Mouse (Mus musculus): ENCODE measurements at regions not wholly inside any gene's neighbourhood (a gene's known extent, or its start where the extent isn't known, plus 50 kb on each side); places are given as distances from the start of the nearest gene placed in this dataset.

GRCm38 (mm10) chr13:71532796-71533351 lies 430.6 kb downstream of the Irx1 start:
- Histone ChIP-seq H3K9me3 (replicated peaks; ENCODE audit: control insufficient read depth, low read length) (no peaks in the 10 kb centered on the region), H3K4me2 (ENCODE audit: low read depth, low read length) (no peak overlapping the region), H3K9ac (ENCODE audit: low read depth, low read length) (no peak overlapping the region), H3K4me3 (ENCODE audit: low read depth, low read length) (no peak overlapping the region), H3K27me3 (ENCODE audit: control insufficient read depth, insufficient read depth, low read depth, low read length) (no peaks in the 10 kb centered on the region), H3K36me3 (ENCODE audit: control insufficient read depth, insufficient read depth) (no peaks in the 10 kb centered on the region), H3K27ac (ENCODE audit: low read length) (no peak overlapping the region), H3K4me1 (ENCODE audit: control insufficient read depth, low read depth, low read length) (no peaks in the 10 kb centered on the region)
- WGBS (ENCODE audit: insufficient replicate concordance), result 47% methylated on average over 7 of the region's 7 CpGs
- ATAC-seq (ENCODE audit: low read depth), result no peak

DNA sequence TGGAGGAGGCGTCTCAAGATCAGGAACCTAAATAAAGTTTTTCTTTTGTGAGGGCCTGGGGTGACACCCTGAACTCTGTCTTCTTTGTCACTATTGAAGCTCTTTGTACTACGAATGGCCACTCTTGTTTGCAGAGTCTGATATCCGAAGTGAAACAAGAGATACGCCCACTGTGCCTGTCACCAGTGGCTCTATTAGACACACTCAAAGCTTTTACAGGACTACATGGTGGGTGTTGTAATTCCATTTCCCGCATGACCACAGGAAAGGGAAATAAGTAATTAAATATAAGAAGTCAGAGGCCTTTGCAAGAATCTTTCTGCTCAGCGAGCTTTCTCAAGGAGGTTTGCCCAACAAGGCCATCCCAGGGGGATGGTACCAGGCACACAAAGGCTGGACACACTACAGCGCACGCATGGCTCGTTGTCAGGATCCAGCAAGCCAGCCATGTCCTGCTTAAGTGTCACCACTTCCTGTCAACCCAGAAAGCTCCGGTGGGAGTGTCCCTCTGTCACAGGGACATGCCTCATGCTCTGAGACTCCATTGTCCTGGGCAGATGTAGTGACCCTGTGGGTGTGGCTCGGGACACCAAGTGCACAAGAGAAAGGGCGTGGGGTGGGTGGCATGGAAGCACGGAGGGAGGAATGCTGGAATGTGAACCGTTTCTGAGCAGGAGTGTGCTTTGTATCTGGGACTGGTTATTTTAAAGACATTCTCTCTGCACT lies 434.0 kb downstream of the Irx1 start:
- H3K36me3 ChIP-seq (ENCODE audit: control insufficient read depth, insufficient read depth), result no peaks in the 10 kb centered on the region
- no peak overlapping the region for H3K4me3 ChIP-seq (ENCODE audit: low read depth, low read length)
- no peak overlapping the region for H3K27ac ChIP-seq (ENCODE audit: low read length)
- H3K9ac ChIP-seq (ENCODE audit: low read depth, low read length), result no peak overlapping the region
- no peak overlapping the region for H3K4me2 ChIP-seq (ENCODE audit: low read depth, low read length)
- no peaks in the 10 kb centered on the region for H3K27me3 ChIP-seq (ENCODE audit: control insufficient read depth, insufficient read depth, low read depth, low read length)
- no peaks in the 10 kb centered on the region for H3K9me3 ChIP-seq (replicated peaks; ENCODE audit: control insufficient read depth, low read length)
- no peak for ATAC-seq (ENCODE audit: low read depth)
- H3K4me1 ChIP-seq (ENCODE audit: control insufficient read depth, low read depth, low read length), result no peaks in the 10 kb centered on the region
- WGBS (ENCODE audit: insufficient replicate concordance), result 44% methylated on average over 14 of the region's 14 CpGs

- WGBS (ENCODE audit: insufficient replicate concordance), result 44% methylated on average over 1 of the region's 1 CpGs
Observed at GRCm38 (mm10) chr13:71517776-71518175, 445.7 kb downstream of the Irx1 start.

GRCm38 (mm10) chr13:71513204-71513603 lies 450.3 kb downstream of the Irx1 start:
- Histone ChIP-seq H3K4me2 (ENCODE audit: low read depth, low read length) (no peak overlapping the region), H3K27ac (ENCODE audit: low read length) (no peak overlapping the region), H3K36me3 (ENCODE audit: control insufficient read depth, insufficient read depth) (no peaks in the 10 kb centered on the region), H3K27me3 (ENCODE audit: control insufficient read depth, insufficient read depth, low read depth, low read length) (no peaks in the 10 kb centered on the region), H3K9me3 (replicated peaks; ENCODE audit: control insufficient read depth, low read length) (no peaks in the 10 kb centered on the region), H3K9ac (ENCODE audit: low read depth, low read length) (no peak overlapping the region), H3K4me1 (ENCODE audit: control insufficient read depth, low read depth, low read length) (no peaks in the 10 kb centered on the region), H3K4me3 (ENCODE audit: low read depth, low read length) (no peak overlapping the region)
- ATAC-seq (ENCODE audit: low read depth), result no peak
- WGBS (ENCODE audit: insufficient replicate concordance), result 45% methylated on average over 6 of the region's 6 CpGs

More at GRCm38 (mm10) chr13:71517776-71518175, 445.7 kb downstream of the Irx1 start:
- H3K27ac ChIP-seq (ENCODE audit: low read length), result no peak overlapping the region
- no peaks in the 10 kb centered on the region for H3K27me3 ChIP-seq (ENCODE audit: control insufficient read depth, insufficient read depth, low read depth, low read length)
- H3K36me3 ChIP-seq (ENCODE audit: control insufficient read depth, insufficient read depth), result no peaks in the 10 kb centered on the region
- no peak overlapping the region for H3K4me2 ChIP-seq (ENCODE audit: low read depth, low read length)
- no peak overlapping the region for H3K9ac ChIP-seq (ENCODE audit: low read depth, low read length)
- H3K4me3 ChIP-seq (ENCODE audit: low read depth, low read length), result no peak overlapping the region
- no peak for ATAC-seq (ENCODE audit: low read depth)
- H3K4me1 ChIP-seq (ENCODE audit: control insufficient read depth, low read depth, low read length), result no peaks in the 10 kb centered on the region
- no peaks in the 10 kb centered on the region for H3K9me3 ChIP-seq (replicated peaks; ENCODE audit: control insufficient read depth, low read length)

DNA sequence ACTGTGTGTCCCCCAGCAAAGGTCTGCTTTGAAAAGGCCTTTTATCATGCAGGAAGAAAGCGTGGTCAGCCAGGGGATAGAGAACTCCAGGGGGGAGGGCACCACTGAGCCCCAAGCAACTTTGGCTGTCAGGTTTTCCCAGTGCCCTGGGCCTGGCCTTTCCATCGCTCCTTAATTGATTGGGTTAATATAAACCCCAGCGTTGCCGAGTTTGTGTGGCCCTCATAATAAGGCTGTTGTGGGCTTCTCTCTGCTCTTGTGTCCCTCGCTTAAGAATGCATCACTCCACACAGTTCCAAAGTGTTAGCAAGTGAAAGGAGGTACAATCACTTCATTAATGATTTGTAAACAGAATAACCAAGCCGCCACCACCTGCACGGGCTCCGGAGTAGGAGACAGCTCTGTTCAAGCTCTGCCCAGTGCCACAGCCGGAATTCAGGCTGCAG lies 455.5 kb downstream of the Irx1 start:
- Histone ChIP-seq H3K4me1 (ENCODE audit: control insufficient read depth, low read depth, low read length) (no peaks in the 10 kb centered on the region), H3K27ac (ENCODE audit: low read length) (no peak overlapping the region), H3K4me3 (ENCODE audit: low read depth, low read length) (no peak overlapping the region), H3K4me2 (ENCODE audit: low read depth, low read length) (no peak overlapping the region), H3K36me3 (ENCODE audit: control insufficient read depth, insufficient read depth) (no peaks in the 10 kb centered on the region), H3K9me3 (replicated peaks; ENCODE audit: control insufficient read depth, low read length) (no peaks in the 10 kb centered on the region), H3K9ac (ENCODE audit: low read depth, low read length) (no peak overlapping the region), H3K27me3 (ENCODE audit: control insufficient read depth, insufficient read depth, low read depth, low read length) (no peaks in the 10 kb centered on the region)
- WGBS (ENCODE audit: insufficient replicate concordance), result 21% methylated on average over 9 of the region's 9 CpGs
- ATAC-seq (ENCODE audit: low read depth), result no peak

DNA sequence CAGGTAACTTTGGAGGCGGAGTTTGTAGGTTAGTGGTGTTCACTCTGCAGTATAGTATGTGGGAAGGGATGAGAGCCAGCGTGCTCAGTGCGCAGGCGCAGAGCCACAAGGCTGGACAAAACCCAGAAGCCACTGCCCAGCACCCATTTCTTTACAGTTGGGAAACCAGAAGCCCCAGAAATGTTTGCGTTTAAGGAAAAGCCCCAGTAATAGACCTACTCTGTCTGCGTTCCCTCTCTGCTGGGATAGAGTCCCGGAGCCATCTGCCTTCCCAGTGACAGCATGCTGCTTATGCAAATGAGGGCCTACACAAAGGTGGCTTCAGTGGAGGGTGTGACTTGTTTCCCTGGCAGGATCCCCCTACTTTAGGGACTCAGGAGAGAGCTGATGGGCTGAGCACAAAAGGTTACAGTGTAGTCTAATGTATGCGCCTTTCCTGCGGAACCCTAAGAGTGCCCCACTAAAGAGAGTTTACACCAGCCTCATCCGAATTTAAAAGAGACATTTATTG lies 456.0 kb downstream of the Irx1 start:
- H3K36me3 ChIP-seq (ENCODE audit: control insufficient read depth, insufficient read depth), result no peaks in the 10 kb centered on the region
- H3K4me3 ChIP-seq (ENCODE audit: low read depth, low read length), result no peak overlapping the region
- H3K9me3 ChIP-seq (replicated peaks; ENCODE audit: control insufficient read depth, low read length), result no peaks in the 10 kb centered on the region
- no peak for ATAC-seq (ENCODE audit: low read depth)
- no peak overlapping the region for H3K27ac ChIP-seq (ENCODE audit: low read length)
- WGBS (ENCODE audit: insufficient replicate concordance), result 17% methylated on average over 10 of the region's 10 CpGs
- H3K27me3 ChIP-seq (ENCODE audit: control insufficient read depth, insufficient read depth, low read depth, low read length), result no peaks in the 10 kb centered on the region
- no peak overlapping the region for H3K4me2 ChIP-seq (ENCODE audit: low read depth, low read length)
- no peaks in the 10 kb centered on the region for H3K4me1 ChIP-seq (ENCODE audit: control insufficient read depth, low read depth, low read length)
- no peak overlapping the region for H3K9ac ChIP-seq (ENCODE audit: low read depth, low read length)

- WGBS (ENCODE audit: insufficient replicate concordance), result 22% methylated on average over 7 of the region's 7 CpGs
- no peak for ATAC-seq (ENCODE audit: low read depth)
- no peak overlapping the region for H3K4me3 ChIP-seq (ENCODE audit: low read depth, low read length)
- no peaks in the 10 kb centered on the region for H3K4me1 ChIP-seq (ENCODE audit: control insufficient read depth, low read depth, low read length)
- no peaks in the 10 kb centered on the region for H3K9me3 ChIP-seq (replicated peaks; ENCODE audit: control insufficient read depth, low read length)
- H3K36me3 ChIP-seq (ENCODE audit: control insufficient read depth, insufficient read depth), result no peaks in the 10 kb centered on the region
- H3K27ac ChIP-seq (ENCODE audit: low read length), result no peak overlapping the region
- no peak overlapping the region for H3K4me2 ChIP-seq (ENCODE audit: low read depth, low read length)
- no peak overlapping the region for H3K9ac ChIP-seq (ENCODE audit: low read depth, low read length)
- H3K27me3 ChIP-seq (ENCODE audit: control insufficient read depth, insufficient read depth, low read depth, low read length), result no peaks in the 10 kb centered on the region
Observed at GRCm38 (mm10) chr13:71506777-71507176, 456.7 kb downstream of the Irx1 start.

- H3K27me3 ChIP-seq (ENCODE audit: control insufficient read depth, insufficient read depth, low read depth, low read length), result no peaks in the 10 kb centered on the region
- no peaks in the 10 kb centered on the region for H3K4me1 ChIP-seq (ENCODE audit: control insufficient read depth, low read depth, low read length)
- WGBS (ENCODE audit: insufficient replicate concordance), result 57% methylated on average over 6 of the region's 6 CpGs
- no peaks in the 10 kb centered on the region for H3K9me3 ChIP-seq (replicated peaks; ENCODE audit: control insufficient read depth, low read length)
- no peak for ATAC-seq (ENCODE audit: low read depth)
- H3K4me2 ChIP-seq (ENCODE audit: low read depth, low read length), result no peak overlapping the region
- no peaks in the 10 kb centered on the region for H3K36me3 ChIP-seq (ENCODE audit: control insufficient read depth, insufficient read depth)
- H3K9ac ChIP-seq (ENCODE audit: low read depth, low read length), result no peak overlapping the region
- H3K27ac ChIP-seq (ENCODE audit: low read length), result no peak overlapping the region
- H3K4me3 ChIP-seq (ENCODE audit: low read depth, low read length), result no peak overlapping the region
Observed at GRCm38 (mm10) chr13:71489773-71490172, 473.8 kb downstream of the Irx1 start.

GRCm38 (mm10) chr13:71481205-71481604 lies 482.3 kb downstream of the Irx1 start:
- no peak overlapping the region for H3K9ac ChIP-seq (ENCODE audit: low read depth, low read length)
- H3K4me2 ChIP-seq (ENCODE audit: low read depth, low read length), result no peak overlapping the region
- H3K4me3 ChIP-seq (ENCODE audit: low read depth, low read length), result no peak overlapping the region
- no peak for ATAC-seq (ENCODE audit: low read depth)
- no peaks in the 10 kb centered on the region for H3K36me3 ChIP-seq (ENCODE audit: control insufficient read depth, insufficient read depth)
- no peak overlapping the region for H3K27ac ChIP-seq (ENCODE audit: low read length)
- no peaks in the 10 kb centered on the region for H3K9me3 ChIP-seq (replicated peaks; ENCODE audit: control insufficient read depth, low read length)
- no peaks in the 10 kb centered on the region for H3K27me3 ChIP-seq (ENCODE audit: control insufficient read depth, insufficient read depth, low read depth, low read length)
- H3K4me1 ChIP-seq (ENCODE audit: control insufficient read depth, low read depth, low read length), result no peaks in the 10 kb centered on the region
